ENCODE assay signal across 18 mouse cellular contexts in genomic region chr7:40466382-40466781, GRCm38 (mm10).
"Had no signal": no experiment of that assay in that cellular context is flagged by ENCODE, and none has a peak within 500 bp of the region (broad histone marks: within the 10 kb centered on the region; RNA-seq: fewer than 3 reads in every experiment).

No protein-coding gene starts in this region.

- H3K4me3 ChIP-seq: layer of hippocampus, adult 2 months; liver, embryonic 13.5 days; midbrain, embryonic 13.5 days; neural tube, embryonic 12.5 days had no signal

- H3K9ac ChIP-seq: liver, embryonic 13.5 days; midbrain, embryonic 13.5 days; neural tube, embryonic 12.5 days had no signal

- H3K27ac ChIP-seq: kidney, postnatal 0 days; layer of hippocampus, adult 2 months; liver, embryonic 13.5 days; macrophage; midbrain, embryonic 13.5 days; neural tube, embryonic 12.5 days; stomach, postnatal 0 days had no signal

- H3K4me2 ChIP-seq: liver, embryonic 13.5 days; midbrain, embryonic 13.5 days; neural tube, embryonic 12.5 days had no signal

- ATAC-seq: midbrain, embryonic 13.5 days; midbrain, embryonic 16.5 days had no signal

- H3K36me3 ChIP-seq: liver, embryonic 13.5 days; midbrain, embryonic 13.5 days; neural tube, embryonic 12.5 days had no signal

- DNase-seq: kidney, adult 18-20 months; kidney, postnatal 25 days; layer of hippocampus, adult 9-11 months; liver, embryonic 13.5 days; lung, adult 2 months; right cerebral cortex, adult 18-20 months; right cerebral cortex, postnatal 14 days; right cerebral cortex, postnatal 4 days; thymus, adult 2 months; thymus, postnatal 14 days; thymus, postnatal 4 days had no signal

- H3K4me1 ChIP-seq: liver, embryonic 13.5 days; neural tube, embryonic 12.5 days had no signal

- H3K27me3 ChIP-seq: liver, embryonic 13.5 days; midbrain, embryonic 13.5 days; neural tube, embryonic 12.5 days had no signal

- H3K9me3 ChIP-seq: liver, embryonic 13.5 days; midbrain, embryonic 13.5 days; neural tube, embryonic 12.5 days had no signal
